Mouse (Mus musculus) intestine, embryonic 16.5 days (tissue): Measurements from ENCODE around the gene Ston2. TPM values are rescaled to one million over a fixed set of nuclear protein-coding genes. Genes with fewer than 3 reads are reported as not detected.

Experiments
- ATAC-seq: fragments of 200-750 bp; cut with Nextera tagmentation; 2 replicates; pipeline ENCODE4 v1.8.0; 2017; ENCODE audit warnings: moderate TSS enrichment, moderate library complexity
- H3K27ac ChIP-seq: fragments of 300-500 bp; sonication (generic); 2 replicates; pipeline ENCODE4 v1.5.1; 2014; ENCODE audit warnings: mild to moderate bottlenecking, low read length
- H3K27me3 ChIP-seq: fragments of 300-500 bp; sonication (generic); replicated peaks from 2 replicates; pipeline ENCODE4 v1.6.1; 2014; ENCODE audit warnings: low read length, control low read depth, mixed read lengths; ENCODE audit not compliant: control insufficient read depth, insufficient read depth
- H3K36me3 ChIP-seq: fragments of 300-500 bp; sonication (generic); 2 replicates; pipeline ENCODE4 v1.6.1; 2014; ENCODE audit warnings: low read length, control low read depth; ENCODE audit not compliant: control insufficient read depth, insufficient read depth
- H3K4me1 ChIP-seq: fragments of 300-500 bp; sonication (generic); 2 replicates; pipeline ENCODE4 v1.6.1; 2014; ENCODE audit warnings: low read length, control low read depth, mixed read lengths; ENCODE audit not compliant: control insufficient read depth, insufficient read depth
- H3K4me2 ChIP-seq: fragments of 300-500 bp; sonication (generic); 2 replicates; pipeline ENCODE4 v1.6.1; 2014; ENCODE audit warnings: low read depth, low read length, control low read depth
- H3K4me3 ChIP-seq: fragments of 300-500 bp; sonication (generic); 2 replicates; pipeline ENCODE4 v1.5.1; 2014; ENCODE audit warnings: mild to moderate bottlenecking, low read length
- H3K9ac ChIP-seq: fragments of 300-500 bp; sonication (generic); 2 replicates; pipeline ENCODE4 v1.6.1; 2014; ENCODE audit warnings: low read depth, low read length
- H3K9me3 ChIP-seq: fragments of 300-500 bp; sonication (generic); 2 replicates; pipeline ENCODE4 v1.6.1; 2016; ENCODE audit warnings: low read length, control low read depth; ENCODE audit not compliant: control insufficient read depth
- WGBS: fragments of 180-500 bp; shearing (Covaris S2); extraction: QIAGEN DNeasy Blood & Tissue Kit; methylation state at CpG from one replicate; pipeline ENCODE4 v1.1.7; 2014; 5-methylcytosine and 5-hydroxymethylcytosine counted together
- polyA plus RNA-seq: library from polyadenylated mRNA; unstranded; fragments of >200 nt; fragmentation: Nextera tagmentation; extraction: Ambion mirVana; gene quantifications from 2 replicates; pipeline ENCODE4 v1.2.1, GENCODE M21; 2015

Gene Ston2
- polyA plus RNA-seq, 1 experiment from 2014 or later = 5.2 TPM

DNA sequence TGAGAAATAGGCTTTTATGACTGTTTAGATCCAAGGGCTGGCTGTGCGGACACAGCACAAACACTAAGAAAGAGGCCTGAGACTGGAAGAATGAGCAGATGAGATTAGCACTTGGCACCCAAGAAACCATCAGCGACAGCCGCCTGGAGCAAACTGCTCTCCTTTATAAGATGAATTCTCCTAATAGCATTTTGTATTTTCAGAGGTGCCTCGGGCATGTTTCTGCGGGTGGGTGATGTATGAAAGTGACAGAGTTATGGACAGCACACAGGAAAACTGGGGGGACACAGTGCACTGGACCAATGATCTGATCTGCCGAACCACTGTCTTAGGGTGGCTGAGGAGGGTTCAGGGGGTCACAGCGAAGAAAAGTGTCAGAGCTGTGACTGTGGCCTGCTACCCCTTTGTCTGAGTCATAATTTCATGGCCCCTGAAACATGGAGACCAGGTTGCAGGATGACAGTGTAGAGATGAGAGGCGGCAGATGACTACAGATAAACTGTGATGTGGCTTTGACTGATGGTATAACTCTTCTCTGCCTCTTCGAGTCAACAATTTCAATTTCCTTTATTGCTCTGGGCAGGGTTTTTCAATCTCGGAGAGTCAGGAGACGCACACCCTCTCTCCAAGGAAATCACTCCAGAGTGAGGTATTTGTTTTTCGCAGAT, 145.6 kb downstream of the Ston2 start:
- Histone ChIP-seq H3K4me1 (peaks cover 16% of the 10 kb centered on the region), H3K4me3 (no peak overlapping the region), H3K36me3 (peaks cover 6% of the 10 kb centered on the region), H3K27ac (no peak overlapping the region), H3K4me2 (no peak overlapping the region), H3K27me3 (no peaks in the 10 kb centered on the region), H3K9ac (no peak overlapping the region), H3K9me3 (no peaks in the 10 kb centered on the region)
- 74% methylated on average over 12 of the region's 12 CpGs for WGBS
- ATAC-seq = no peak

DNA sequence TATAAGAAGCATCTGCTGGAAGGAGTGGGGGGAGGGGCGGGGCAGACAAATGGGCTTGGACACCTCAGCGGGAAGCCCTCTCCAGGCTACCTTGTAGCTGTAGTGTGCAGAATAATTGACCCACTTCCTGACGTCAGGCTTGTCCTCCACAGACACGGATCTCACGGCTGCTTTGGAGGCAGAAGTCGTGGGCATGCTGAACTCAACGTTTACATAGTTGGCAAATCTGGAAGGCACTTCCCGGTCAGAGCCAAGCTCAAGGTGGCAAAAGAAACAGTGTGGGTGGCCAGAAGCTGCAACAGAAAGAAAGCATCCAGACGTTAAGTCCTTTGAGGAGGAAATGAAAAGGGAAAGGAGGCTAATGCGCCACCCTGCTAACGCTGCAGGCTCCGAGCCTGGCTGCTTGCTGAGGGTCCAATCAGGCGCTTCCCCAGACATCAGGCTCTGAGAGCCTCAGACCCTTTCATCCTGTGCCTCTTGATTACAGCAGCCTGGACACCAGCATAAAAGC, 146.5 kb downstream of the Ston2 start:
- Histone ChIP-seq H3K4me3 (peak overlapping the region; percentile 13; the same call in 1 of the 2 replicates), H3K4me2 (peak overlapping the region; percentile 11), H3K9ac (0 out of 2 replicates have a peak overlapping the region, but pooled peaks have one; percentile 2), H3K27ac (no peak overlapping the region), H3K36me3 (no peaks in the 10 kb centered on the region), H3K27me3 (no peaks in the 10 kb centered on the region), H3K9me3 (no peaks in the 10 kb centered on the region), H3K4me1 (peaks cover 16% of the 10 kb centered on the region)
- 33% methylated on average over 13 of the region's 13 CpGs for WGBS
- ATAC-seq = no peak; the same call in 1 of the 2 replicates

DNA sequence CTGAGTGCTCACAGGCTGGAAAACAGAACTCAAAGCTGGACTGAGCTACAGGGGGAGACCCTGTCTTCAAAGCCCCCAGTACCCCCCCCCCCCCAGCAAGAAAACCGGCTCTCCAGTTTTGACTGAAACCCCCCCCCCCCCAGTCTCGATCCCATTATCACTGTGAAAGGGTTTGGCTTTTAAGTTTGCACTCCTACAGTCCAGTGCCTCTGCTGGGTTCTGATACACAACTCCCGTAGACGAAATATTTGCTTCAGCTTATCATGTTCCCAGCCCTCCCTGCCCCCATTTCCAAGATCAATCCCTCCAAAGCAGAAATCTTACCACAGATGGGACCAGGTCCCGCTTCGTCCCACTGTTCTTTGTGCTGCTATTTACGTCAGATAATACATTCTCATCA, 147.1 kb downstream of the Ston2 start:
- 64% methylated on average over 6 of the region's 7 CpGs for WGBS
- no peaks in the 10 kb centered on the region for H3K27me3 ChIP-seq
- H3K36me3 ChIP-seq = no peaks in the 10 kb centered on the region
- no peak overlapping the region for H3K9ac ChIP-seq
- no peak overlapping the region for H3K4me3 ChIP-seq
- peaks cover 16% of the 10 kb centered on the region for H3K4me1 ChIP-seq
- H3K4me2 ChIP-seq = peak overlapping the region; percentile 11; the same call in 1 of the 2 replicates
- H3K27ac ChIP-seq = no peak overlapping the region
- no peak for ATAC-seq
- H3K9me3 ChIP-seq = no peaks in the 10 kb centered on the region

DNA sequence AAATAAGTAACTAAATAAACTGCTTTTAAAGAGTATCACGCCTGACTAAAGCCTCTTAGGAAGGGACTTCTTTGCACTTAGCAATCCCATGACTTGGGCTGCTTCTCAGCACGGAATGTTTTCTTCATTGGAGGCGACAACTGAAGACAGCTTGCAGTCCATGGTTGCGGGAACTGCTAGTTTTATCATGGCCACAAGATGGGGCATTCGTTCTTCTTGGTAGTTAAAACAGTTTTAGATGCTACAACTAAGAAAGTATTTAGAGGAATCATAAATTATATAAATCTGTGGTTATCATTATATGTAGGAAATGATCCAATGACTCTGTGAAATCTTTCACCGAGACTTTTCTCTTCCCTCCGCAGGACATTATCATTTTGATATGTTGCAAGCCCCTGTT, 147.5 kb downstream of the Ston2 start:
- no peak overlapping the region for H3K4me2 ChIP-seq
- WGBS = 47% methylated on average over 7 of the region's 7 CpGs
- no peaks in the 10 kb centered on the region for H3K9me3 ChIP-seq
- no peaks in the 10 kb centered on the region for H3K27me3 ChIP-seq
- H3K36me3 ChIP-seq = no peaks in the 10 kb centered on the region
- H3K4me1 ChIP-seq = peaks cover 14% of the 10 kb centered on the region
- no peak for ATAC-seq
- no peak overlapping the region for H3K27ac ChIP-seq
- H3K9ac ChIP-seq = no peak overlapping the region
- H3K4me3 ChIP-seq = no peak overlapping the region

DNA sequence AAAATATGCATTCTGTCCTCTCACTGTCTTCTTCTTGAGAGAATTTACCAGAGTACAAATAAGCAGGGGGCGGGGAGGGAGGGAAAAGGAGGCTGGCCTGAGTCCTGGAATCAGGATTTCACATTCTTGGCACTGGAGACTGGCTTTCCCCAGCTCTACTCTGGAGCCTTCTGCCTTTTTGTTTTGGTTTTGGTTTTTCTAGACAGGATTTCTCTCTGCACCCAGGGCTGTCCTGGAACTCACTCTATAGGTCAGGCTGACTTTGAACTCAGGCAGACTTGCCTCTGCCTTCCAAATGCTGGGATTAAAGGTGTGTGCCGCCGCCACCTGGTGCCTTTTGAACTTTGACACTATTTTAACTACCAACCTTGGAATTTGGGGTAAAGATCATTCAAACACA, 149.8 kb downstream of the Ston2 start:
- H3K4me2 ChIP-seq = no peak overlapping the region
- no peak overlapping the region for H3K27ac ChIP-seq
- ATAC-seq = 0 out of 2 replicates have a peak, but pooled peaks have one; percentile 12
- H3K36me3 ChIP-seq = 0 out of 2 replicates have a peak, but pooled peaks cover under 1% of the 10 kb centered on the region
- 70% methylated on average over 3 of the region's 3 CpGs for WGBS
- no peak overlapping the region for H3K4me3 ChIP-seq
- H3K4me1 ChIP-seq = peaks cover 11% of the 10 kb centered on the region
- H3K9ac ChIP-seq = no peak overlapping the region
- H3K9me3 ChIP-seq = no peaks in the 10 kb centered on the region
- H3K27me3 ChIP-seq = no peaks in the 10 kb centered on the region

DNA sequence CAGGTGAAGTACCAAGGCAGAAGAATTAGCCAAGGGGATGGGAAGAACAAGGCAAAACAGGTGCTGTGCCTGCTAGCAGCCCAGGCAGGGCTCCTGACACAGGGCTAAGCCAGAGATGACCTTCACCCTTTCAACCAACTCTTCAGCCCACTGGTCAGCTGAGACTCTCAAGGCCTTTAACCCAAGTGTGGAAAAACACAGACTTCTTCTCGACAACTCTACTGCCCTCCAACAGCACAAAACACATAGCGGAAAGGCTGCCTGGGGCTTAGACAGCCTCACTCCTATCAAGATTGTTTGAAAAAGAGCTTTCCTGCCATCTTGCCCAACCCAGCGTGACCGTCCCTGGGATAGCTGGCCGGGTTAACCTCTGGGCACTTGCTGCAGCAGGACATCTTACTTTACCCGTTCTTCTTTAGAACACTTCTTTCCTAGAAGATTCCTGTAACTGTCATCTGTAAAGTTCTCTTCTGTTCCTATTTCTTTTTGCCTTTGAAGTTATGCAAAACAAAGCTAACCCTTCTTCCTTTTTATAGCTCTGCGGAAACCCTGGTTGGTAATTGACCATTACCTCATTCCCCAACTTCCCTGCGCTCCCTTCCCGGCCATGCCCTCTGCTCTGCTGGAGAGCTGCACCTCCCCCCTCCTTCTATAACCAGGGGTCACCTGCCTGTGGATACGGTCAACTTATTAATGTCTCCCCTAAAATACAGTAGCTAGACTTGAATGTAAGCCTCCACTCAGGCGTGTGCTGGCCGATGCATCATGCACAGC, 150.9 kb downstream of the Ston2 start:
- ATAC-seq = no peak
- H3K4me2 ChIP-seq = no peak overlapping the region
- no peaks in the 10 kb centered on the region for H3K9me3 ChIP-seq
- no peaks in the 10 kb centered on the region for H3K27me3 ChIP-seq
- H3K27ac ChIP-seq = no peak overlapping the region
- H3K4me3 ChIP-seq = no peak overlapping the region
- 0 out of 2 replicates have a peak, but pooled peaks cover 2% of the 10 kb centered on the region for H3K36me3 ChIP-seq
- no peak overlapping the region for H3K9ac ChIP-seq
- peaks cover 11% of the 10 kb centered on the region for H3K4me1 ChIP-seq
- WGBS = 80% methylated on average over 12 of the region's 12 CpGs

DNA sequence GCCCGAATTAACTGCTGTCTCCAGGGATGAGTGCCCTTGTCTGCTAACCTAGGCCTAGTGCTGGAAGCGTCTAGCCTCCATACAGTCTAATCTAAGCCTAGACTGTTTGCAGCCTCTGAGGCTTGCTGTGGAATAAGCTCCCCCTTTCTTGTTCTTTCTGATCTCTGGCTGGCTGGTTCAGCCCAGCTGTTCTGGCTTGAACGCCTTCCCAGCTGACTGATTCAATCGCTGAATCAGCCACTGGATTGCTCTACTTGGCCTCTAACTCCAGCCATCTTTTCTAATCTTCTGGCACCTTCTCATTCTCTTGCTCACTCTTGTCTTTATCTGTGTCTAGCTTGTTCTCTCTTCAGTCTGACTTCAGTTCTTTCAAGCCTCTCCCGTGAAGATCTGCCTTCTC, 161.7 kb downstream of the Ston2 start:
- H3K9ac ChIP-seq = no peak overlapping the region
- no peak for ATAC-seq
- no peak overlapping the region for H3K4me3 ChIP-seq
- no peaks in the 10 kb centered on the region for H3K36me3 ChIP-seq
- WGBS = 88% methylated on average over 5 of the region's 5 CpGs
- peaks cover under 1% of the 10 kb centered on the region; the same call in 1 of the 2 replicates for H3K4me1 ChIP-seq
- no peak overlapping the region for H3K4me2 ChIP-seq
- no peaks in the 10 kb centered on the region for H3K27me3 ChIP-seq
- H3K27ac ChIP-seq = no peak overlapping the region
- H3K9me3 ChIP-seq = no peaks in the 10 kb centered on the region; the same call in 1 of the 2 replicates

DNA sequence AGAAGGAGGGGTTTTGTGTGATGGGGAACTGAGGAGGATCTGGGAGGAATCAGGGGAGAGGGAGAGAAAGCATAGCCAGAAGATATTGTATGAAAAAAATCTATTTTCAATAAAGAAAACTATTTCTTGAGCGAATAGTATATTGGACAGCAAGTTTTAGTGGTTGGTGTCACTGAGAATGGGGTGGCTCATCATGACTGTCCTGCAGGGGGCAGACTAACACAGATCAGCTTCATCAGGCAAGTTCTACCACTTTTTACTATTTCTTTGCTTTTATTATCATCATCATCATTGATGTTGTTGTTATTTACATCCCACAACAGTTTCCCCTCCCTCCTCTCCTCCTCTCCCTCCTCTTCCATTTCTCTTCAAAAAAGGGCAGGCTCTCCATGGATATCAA, 163.2 kb downstream of the Ston2 start:
- WGBS = 73% methylated on average over 1 of the region's 1 CpGs
- Histone ChIP-seq H3K4me2 (no peak overlapping the region), H3K4me3 (no peak overlapping the region), H3K9ac (no peak overlapping the region), H3K9me3 (no peaks in the 10 kb centered on the region; the same call in 1 of the 2 replicates), H3K36me3 (no peaks in the 10 kb centered on the region), H3K4me1 (no peaks in the 10 kb centered on the region), H3K27me3 (no peaks in the 10 kb centered on the region), H3K27ac (no peak overlapping the region)
- no peak for ATAC-seq

DNA sequence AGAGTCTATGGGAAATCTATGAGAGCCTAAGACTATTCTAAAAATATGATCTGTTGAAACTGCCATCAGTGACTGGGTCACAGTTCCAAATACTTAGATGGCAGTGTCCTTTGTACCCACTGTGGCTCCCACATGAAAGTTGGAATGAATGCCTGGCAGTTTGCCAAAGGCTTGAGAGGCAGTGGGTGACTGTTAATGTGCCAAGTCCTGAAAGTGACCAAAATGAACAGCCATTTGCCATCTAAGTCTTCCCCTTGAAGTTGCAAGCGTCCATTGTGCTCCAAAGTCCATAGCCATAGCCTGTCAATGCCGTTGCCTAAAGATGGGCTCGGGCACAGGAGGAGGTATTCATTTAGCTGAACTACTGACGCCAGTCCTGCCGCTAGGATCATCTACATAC, 178.8 kb downstream of the Ston2 start:
- Histone ChIP-seq H3K9me3 (no peaks in the 10 kb centered on the region), H3K4me3 (no peak overlapping the region), H3K27me3 (no peaks in the 10 kb centered on the region), H3K4me2 (no peak overlapping the region), H3K4me1 (no peaks in the 10 kb centered on the region), H3K27ac (no peak overlapping the region), H3K36me3 (no peaks in the 10 kb centered on the region), H3K9ac (no peak overlapping the region)
- no peak for ATAC-seq
- WGBS = 82% methylated on average over 5 of the region's 5 CpGs
